Mouse (Mus musculus): ENCODE results near the gene Ptbp3. TPM values are rescaled to one million over a fixed set of nuclear protein-coding genes. Genes with fewer than 3 reads are reported as not detected.
A peak's percentile ranks its signal among the peaks of the same experiment; 100 is the strongest.
"Not testable (repeated sequence)": the region's sequence is repeated elsewhere in the genome, so short reads cannot be mapped to it uniquely, and the experiment has no call there.

The Ptbp3 gene
- 1 to 10 TPM; 6.6 to 9.0 TPM for total RNA-seq (2021)
- long read RNA-seq, experiment 1, partial matches to known transcripts = 0 of 4 reads
- long read RNA-seq, experiment 1, other reads (novel, unspliced or antisense) = 2 of 4 reads
- long read RNA-seq, experiment 2 = 0 reads

DNA sequence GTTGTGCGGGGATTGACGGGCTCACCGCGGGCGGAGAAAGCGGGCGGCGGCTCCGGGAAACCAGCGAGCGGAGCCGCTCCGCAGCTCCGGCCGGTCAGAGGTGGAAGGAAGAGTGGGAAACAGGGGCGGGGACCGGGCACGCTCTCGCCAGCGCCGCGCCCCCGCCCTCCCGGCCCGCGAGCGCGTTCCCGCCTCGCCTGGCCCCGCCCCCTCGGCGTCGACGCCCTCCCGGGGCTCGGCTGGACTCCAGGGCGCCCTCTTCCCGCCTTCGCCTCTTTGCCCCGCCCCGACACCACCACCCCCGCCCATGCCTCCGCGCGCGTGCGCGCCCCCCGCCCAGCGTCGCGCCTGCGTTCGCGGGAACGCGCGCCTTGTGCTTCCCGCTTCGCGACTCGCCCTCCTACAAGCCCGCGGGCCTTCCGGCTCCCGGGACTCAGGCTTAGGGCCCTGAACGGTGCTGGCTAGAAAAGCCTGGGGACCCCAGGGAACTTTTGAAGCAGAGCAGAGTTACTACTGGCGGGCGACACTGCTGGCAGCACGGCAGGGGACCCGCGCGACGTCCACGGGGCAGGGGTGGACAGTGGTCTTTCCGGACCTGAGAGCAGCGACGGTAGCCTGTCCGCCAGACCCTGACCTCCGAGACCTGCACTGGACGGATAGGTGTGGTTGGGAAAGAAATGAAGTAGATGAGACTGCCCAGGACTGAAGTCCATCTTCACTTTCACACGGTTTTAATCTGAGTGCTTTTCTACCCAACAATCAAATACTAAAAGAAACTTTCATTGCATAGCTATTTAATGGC, at the start of gene Ptbp3:
Gene Ptbp3 (minus strand): TSS at position 190 of the 802 bp plus-strand sequence.
- peak; percentile 80 for DNase-seq (ENCODE audit: low spot score)

DNA sequence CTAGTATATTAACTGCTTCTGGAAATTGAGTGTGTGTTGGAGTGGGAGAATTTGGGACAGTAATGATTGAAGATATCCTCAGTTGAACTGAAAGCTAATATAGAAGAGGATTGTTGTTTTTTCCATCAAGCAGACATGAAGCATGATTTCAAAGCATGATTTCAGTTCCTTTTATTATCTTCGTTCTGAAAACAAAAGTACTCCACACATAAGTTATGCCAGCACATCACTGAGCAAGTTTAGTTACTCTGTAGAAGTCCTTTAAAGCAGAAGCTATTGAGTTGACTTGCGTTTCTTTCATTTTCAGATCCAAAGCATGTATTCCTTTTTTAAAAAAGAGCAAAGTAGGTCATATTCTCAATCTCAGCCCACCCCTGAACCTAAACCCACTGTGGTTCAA, 47.4 kb upstream of the Ptbp3 start:
- DNase-seq (ENCODE audit: low spot score) = no peak

DNA sequence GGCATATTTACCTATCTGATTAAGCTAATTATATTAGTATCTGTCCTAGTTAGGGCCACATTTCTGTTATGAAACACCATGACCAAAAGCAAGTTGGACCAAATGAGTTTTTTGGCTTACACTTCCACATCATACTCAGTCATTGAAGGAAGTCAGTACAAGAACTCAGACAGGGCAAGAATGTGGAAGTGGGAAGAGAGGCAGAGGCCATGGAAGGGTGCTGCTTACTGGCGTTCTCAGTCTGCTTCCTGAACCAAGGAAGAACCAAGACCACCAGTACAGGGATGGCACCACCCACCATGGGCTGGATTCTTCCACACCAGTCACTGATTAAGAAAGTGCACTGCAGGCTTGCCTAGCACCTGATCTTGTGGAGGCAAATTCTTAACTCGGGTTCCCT, 45.5 kb upstream of the Ptbp3 start:
- no peak for DNase-seq (ENCODE audit: low spot score)

DNA sequence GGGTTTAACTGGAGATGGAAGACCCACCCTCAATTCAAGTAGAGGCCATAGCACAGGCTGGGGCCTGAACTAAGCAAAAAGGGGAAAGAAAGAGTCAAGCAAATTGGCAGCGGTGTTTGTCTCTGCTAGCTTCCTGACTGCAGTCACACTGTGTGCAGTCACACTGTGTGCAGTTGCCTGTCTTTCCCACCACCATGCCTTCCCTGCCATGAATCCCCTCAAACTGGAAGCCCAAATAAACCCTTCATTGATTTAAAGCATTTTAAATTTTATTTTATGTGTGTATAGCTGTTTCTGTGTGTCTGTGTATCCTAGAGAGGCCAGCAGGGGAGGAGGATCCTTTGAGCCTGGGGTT, 38.7 kb upstream of the Ptbp3 start:
- no peak for DNase-seq (ENCODE audit: low spot score)

DNA sequence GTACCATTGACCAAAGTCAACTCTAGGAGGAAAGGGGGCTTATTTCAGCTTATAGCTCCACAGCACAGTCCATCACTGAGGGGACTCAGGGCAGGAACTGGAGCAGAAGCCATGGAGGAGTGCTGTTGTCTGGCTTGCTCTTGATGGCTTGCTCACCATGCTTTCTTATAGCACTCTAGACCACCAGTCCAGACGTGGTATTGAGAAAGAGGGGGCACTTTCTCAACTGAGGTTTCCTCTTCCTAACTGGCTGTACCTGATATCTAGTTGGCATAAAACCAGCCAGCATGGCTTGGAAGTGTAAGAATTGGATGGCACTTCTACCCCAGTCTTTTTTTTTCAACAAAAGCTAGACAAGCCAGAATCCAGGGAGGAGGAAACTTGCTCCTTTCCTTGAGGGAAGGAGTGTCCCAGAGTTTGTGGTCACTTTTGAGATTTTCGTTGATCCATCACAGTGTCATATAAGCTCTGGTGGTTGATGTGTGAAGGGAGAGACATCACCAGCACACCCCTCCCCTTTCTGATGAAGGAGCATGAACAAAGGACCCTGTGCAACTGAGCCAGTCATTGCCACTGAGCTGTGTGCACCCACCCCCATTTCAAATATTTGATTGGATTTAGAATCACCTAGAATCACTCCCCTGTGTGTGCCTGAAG, 38.2 kb upstream of the Ptbp3 start:
- DNase-seq (ENCODE audit: low spot score) = no peak

DNA sequence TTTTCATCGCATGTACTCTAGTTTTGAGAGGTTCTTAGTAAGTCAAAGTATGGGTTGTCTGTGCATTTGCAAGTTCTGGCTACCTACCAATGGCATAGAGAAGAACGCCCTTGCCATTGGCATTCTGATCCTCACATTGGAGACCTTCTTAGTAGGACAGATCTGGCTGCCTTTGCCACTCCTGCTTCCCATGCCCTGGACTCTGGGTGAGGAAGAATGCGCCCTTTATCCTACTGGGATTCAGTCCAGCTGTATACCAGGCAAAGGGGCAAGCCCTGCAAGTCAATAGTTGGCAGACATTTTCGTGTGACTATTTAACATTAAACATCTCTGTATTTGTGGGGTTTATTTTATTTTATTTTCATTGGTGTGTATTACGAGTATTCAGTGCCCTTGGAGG, 35.9 kb upstream of the Ptbp3 start:
- DNase-seq (ENCODE audit: low spot score) = peak; percentile 36

DNA sequence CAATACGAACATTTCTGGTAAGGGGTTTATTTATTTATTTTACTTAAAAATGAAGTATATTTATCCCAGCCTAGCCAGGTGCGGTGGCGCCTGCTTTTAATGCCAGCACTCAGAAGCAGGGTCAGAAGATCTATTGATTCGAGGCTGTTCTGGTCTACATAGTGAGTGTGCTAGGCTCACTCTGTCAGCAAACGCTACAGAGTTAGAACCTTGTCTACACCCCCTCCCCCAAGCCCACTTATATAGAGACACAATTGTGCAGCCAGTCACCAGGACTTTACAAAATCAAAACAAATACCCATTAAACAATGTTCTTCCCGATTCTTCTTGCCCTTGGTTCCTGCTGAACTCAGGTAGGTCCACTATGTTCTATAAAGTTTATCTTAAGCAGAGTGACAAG, 33.0 kb upstream of the Ptbp3 start:
- no peak for DNase-seq (ENCODE audit: low spot score)

DNA sequence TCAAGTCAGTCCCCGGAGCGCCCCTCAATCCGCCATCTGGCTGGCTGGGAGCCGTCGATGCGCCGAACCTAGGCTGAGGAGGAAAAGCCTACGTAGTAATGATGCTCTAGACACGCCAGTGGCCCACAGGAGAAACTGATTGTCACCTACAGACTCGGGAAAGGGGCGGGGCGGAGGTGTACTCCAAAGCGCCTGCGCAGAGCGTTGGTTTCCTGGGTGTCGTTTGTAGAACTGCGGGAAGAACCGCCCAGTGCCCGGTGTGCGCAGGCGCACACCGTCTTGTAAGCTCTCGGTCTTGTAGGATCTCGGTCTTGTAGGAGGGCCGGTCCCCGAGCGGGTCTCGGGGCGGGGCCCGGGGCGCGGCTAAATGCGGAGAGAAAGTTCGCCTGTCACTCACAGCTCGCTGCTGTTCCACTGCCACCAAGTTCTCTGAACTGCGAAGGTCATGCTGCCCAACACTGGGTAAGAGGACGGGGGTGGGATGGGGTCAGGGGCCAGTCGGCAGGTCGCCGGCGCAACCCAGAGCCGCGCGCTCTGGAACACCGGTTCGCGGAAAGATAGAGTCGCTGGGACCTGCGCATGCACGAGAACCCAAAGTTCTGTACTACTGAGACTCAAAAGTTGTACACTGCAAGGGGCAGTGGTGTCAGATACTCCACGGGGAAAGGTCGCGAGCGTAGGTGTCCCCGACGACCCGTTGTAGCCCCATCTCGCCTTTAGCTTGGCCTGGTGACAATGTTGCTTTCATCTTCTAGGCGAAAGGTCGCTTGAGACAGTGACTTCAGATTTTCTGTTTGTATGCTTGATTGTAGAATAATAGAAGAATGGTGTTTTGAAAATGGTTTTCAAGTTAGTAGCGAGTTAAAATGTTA, 32.4 kb upstream of the Ptbp3 start, which contains the start of gene Hsdl2:
Gene Hsdl2 (plus strand): TSS at position 250 of the 872 bp plus-strand sequence.
- peak; percentile 97 for DNase-seq (ENCODE audit: low spot score)

DNA sequence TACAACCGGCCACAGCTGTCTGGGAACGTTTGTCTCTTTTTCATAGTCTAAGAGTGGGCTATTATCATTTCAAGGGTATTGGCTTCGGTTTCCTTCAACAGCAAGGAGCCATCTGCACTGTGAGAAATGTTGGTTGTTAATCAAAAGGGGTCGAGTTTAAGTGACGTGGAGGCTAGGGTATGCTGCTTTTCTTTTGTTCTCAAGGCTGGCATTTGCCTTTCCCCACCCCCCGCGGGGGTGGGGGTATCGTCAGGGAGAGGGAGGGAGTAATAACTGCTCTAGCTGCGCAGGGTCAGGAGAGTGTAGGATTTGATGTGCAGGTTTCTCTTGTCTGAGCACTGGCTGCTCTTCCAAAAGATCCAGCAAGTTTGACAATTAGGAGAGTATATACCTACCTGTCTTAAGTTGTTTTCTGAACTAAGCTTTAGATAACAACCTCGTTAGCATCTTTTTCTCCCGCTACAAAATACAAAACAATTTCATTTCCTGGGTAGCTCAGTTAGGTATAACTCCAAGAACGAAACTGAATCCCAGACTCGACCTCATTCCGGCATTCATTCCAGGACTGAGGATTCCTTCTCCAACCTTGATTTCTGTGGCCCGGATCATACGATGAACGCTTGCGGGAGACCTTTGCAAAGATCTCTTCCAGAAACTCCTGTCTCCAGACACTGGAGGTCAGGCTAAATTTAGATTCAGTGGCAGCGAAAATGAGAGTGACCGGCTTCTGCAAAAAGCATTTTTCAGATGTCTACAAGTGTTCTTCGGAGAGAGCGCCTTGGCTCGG, 31.5 kb upstream of the Ptbp3 start:
- no peak for DNase-seq (ENCODE audit: low spot score)

DNA sequence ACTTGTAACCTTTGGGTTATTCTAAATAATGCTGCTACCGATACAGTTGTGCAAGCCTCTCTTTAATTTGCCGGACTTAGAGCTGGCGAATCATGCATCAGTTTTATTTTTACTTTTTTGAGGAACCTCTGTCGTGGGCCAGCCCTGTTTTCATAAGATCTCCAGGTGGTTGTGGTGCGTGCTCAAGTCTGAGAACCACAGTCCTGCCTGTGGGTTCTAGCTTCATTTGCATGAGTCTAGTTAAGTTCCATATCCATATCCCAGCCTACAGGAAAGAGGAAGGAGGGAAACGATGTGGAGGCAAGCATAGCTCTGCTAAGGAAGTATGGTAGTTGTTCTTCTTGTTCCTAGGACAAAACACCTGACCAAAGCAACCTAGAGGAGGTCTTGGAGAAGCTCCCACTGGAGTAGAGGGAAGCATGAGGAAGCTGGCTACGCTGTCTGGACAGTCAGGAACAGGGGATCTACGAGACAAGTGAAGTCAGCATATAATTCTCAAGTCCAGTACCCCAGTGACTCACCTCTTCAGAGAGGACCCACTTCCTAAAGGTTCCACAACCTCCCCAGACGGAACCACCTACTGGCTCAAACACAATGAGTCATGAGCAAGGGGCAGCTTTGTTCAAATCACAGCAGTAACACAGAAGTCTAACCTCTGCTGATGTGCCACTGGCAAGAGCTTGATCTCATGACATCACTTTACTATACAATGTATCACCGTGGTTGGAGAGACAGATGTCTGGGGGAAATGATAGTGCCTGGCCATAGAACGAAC, 26.2 kb upstream of the Ptbp3 start:
- no peak for DNase-seq (ENCODE audit: low spot score)

DNA sequence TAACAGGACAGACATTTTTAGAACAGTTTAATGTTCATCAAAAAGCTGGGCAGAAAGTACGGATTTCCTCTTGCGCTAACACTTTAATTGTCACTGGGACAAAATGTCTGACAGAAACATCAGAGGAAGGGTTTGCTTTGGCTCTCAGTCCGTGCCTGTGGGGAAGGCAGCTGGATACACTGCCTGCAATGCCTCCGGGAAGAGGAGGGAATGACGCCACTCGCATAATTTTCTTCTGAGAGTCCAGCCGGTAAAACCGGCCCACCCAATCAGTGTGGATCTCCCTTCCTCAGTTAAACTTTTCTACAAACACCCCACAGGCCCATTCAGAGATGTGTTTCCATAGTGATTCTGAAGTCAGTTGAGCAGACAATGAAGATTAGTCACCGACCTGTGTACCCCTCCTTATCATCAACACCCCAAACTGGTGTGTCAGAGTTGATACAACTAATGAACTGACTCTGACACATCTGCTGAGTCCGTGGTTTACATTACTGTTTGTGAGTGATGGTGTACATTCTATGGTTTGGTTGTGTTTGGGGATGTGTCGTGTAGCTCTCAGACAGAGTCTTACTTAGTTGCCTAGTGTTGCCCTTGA, 23.5 kb upstream of the Ptbp3 start:
- no peak for DNase-seq (ENCODE audit: low spot score)

DNA sequence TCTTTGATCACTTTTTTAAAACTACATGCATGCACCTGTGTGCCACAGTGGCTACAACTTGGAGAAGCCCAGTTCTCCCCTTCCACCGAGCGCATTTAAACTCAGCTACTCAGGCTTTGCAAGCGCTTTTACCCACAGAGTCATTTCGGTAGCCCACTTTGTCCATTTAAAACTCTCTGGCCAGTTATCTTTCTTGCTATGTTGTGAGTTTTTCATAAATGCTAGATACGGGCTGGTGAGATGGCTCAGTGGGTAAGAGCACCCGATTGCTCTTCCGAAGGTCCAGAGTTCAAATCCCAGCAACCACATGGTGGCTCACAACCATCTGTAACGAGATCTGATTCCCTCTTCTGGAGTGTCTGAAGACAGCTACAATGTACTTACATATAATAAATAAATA, 21.4 kb upstream of the Ptbp3 start:
- not testable (repeated sequence) for DNase-seq (ENCODE audit: low spot score)

DNA sequence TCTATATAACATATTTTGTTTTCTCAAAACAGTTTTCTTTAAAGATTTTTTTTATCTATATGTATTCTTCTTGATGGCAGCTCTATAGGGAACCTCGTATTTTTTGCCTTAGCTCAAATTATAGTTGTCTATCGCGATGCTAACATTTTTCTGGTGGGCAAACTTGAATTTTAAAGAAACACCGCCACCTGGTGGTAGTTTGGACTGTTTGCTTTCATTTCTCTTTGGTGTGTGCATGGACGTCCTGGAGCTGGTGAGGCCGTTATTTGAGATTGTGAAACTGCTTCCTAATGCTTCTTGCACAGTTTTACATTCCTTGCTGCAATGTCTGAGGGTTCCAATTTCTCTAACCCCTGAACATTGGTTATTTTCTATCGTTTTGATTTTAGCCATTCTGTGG, 20.4 kb upstream of the Ptbp3 start:
- peak; percentile 78 for DNase-seq (ENCODE audit: low spot score)

DNA sequence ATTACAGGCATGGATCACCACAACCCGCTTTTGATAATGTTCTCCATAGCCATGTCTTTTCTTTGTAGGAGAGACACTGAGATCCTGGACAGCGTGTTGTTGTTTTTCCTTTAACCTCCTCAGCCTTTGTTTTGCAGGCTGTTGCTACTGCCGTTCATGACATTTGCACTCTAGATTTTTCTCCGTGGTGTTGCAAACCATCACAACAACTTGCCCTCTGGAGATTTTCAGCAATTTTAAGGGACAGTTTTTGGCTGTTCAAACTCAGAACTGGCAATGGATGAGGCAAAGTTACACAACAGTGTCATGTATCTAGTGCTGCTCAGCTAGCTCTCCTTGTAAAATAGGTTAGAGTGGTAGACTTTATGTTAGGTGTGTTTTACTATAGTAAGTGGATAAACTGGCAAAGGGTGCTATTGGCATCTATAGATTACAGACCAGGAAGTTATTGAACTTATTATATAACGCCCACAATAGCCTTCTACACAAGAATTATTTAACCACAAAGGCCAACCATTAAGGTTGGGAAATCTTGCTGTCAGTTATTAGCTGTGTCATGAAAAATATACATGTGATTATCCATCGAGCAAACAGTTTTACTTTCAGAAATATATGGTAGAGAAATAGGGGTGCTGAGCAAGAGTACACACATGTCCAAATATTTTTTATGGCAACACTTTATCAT, 18.6 kb upstream of the Ptbp3 start:
- no peak for DNase-seq (ENCODE audit: low spot score)

DNA sequence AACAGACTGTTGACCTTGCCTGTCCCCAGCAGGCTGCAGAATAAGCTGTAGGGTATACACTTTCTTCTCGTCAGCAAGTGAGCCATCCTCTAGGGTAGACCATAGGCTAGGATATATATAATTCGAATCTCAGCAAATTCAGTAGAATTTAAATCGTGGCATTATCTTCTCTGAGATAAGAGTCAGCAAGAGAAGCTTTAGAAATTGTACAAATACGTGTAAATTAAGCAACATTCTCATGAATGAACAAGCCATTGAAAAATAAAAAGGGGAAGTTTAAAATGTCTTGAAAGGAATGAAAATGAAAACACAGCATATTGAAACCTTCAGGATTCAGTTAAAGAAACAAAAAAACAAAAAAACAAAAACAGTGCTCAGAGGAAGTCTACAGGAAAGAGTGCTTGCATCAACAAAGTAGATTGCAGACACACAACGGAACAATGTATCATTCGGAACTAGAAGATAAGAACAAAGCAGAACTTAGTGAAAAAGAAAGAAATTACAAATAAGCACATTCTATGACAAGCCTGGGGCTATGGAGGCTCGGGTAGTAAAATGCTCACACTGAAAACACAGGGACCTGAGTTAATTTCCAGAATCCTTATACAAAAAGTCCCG, 16.5 kb upstream of the Ptbp3 start:
- DNase-seq (ENCODE audit: low spot score) = no peak

DNA sequence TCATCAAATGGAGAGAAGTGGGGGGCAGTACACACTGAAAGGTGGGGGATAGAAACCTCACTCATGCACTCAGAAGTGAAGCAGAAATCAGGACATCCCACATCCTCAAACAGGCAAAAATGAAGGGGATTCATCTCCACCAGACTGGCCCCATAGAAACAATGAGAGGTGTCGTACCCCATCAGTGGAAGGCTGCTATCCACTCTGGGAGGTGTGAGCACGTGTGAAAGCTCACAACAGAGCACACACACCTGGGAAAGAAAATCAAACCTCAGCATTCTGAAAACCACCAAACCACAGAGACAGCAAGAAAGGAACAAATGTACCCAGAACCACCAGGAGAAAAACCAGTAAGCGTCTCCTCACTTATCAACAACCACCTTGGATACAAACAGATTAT, 15.0 kb upstream of the Ptbp3 start:
- no peak for DNase-seq (ENCODE audit: low spot score)

DNA sequence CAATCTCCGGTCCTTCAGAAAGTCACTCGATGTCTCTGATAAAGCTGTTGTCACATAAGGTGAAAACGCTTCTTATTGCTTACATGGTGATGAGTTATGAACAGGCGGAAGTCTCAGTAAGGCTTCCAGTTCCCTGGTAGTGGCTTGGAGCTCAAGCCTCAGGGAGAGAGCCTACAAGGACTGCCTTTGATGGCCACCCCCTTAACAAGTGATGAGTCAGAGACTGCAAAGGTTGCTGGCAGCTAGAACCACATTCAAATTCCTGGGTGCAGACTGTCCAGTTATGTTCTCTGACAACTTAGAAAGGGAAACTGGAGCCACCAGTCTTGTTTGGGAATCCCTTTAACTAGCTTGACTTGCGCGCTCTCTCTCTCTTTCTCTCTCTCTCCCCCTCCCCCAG, 11.0 kb upstream of the Ptbp3 start:
- DNase-seq (ENCODE audit: low spot score) = no peak

DNA sequence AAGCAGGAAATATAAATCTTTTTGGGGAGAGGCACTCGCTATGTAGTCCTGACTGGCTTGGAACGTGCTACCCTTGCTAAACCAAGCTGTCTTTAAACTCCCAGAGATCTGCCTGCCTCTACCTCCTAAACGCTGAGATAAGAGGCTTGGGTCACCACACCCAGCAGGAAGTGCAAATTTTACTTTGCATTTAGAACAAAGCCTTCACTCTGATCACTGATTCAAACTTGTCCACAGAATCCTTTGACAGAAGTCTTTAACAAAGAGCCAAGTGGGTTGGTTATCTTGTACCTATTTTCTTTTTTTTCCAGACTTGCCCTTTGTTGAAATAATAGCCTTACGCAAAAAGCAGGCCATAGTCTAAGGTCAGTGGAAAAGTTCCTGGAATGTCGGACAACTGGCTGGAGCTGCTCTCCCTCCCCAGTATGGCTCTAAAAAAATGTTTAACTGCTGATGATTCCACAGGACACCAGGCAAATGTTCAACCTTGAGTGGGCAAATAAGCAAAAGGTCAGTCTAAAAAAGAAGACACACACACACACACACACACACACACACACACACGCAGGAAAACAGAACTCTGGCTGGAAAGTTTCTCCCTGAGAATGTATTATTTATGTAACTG, 9.0 kb upstream of the Ptbp3 start:
- no peak for DNase-seq (ENCODE audit: low spot score)

Measured in gastrocnemius, adult 18-20 months (tissue).